Mouse (Mus musculus) neutrophil, adult 59 days (primary cell): ENCODE results near the gene Gm9040. TPM values are rescaled to one million over a fixed set of nuclear protein-coding genes. Genes with fewer than 3 reads are reported as not detected.

Experiments used
- total RNA-seq, 2 experiments: library from RNA; stranded (reverse); gene quantifications; 1 replicate in 1 of 2; 2 replicates in 1 of 2; pipeline ENCODE4 v1.2.4; 2023

Gene Gm9040
- not detected for total RNA-seq

DNA sequence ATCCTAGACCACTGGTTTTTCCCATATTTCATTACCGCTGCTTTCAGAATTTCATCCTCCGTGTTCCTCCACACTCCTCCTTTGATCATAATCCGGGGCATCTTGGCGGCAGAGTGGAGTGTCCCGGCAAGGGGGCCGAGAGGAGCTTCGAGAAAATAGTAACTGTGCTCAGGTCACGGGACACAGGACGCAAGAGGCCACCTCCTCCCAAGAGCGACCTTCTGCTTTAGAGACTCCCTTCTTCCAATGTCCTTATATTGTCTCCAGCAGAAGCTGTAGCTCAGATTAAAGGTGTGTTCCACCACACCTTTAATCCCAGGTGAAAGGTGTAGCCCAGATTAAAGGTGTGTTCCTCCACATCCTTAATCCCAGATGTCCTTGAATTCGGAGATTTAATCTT lies at the start of gene Gm9040:
Gm9040 (minus strand) TSS at position 101 of the 400 bp plus-strand sequence.

DNA sequence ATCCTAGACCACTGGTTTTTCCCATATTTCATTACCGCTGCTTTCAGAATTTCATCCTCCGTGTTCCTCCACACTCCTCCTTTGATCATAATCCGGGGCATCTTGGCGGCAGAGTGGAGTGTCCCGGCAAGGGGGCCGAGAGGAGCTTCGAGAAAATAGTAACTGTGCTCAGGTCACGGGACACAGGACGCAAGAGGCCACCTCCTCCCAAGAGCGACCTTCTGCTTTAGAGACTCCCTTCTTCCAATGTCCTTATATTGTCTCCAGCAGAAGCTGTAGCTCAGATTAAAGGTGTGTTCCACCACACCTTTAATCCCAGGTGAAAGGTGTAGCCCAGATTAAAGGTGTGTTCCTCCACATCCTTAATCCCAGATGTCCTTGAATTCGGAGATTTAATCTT lies 27.2 kb upstream of the Gm9040 start, which contains the start of gene Gm9049:
Gm9049 (minus strand) TSS at position 101 of the 400 bp plus-strand sequence.

DNA sequence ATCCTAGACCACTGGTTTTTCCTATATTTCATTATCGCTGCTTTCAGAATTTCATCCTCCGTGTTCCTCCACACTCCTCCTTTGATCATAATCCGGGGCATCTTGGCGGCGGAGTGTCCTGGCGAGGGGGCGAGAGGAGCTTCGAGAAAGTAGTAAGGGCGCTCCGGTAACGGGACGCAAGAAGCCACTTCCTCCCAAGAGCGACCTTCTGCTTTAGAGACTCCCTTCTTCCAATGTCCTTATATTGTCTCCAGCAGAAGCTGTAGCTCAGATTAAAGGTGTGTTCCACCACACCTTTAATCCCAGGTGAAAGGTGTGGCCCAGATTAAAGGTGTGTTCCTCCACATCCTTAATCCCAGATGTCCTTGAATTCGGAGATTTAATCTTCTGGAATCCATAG lies 21.8 kb upstream of the Gm9040 start, which contains the start of gene Gm9048:
Gm9048 (minus strand) TSS at position 101 of the 400 bp plus-strand sequence.

DNA sequence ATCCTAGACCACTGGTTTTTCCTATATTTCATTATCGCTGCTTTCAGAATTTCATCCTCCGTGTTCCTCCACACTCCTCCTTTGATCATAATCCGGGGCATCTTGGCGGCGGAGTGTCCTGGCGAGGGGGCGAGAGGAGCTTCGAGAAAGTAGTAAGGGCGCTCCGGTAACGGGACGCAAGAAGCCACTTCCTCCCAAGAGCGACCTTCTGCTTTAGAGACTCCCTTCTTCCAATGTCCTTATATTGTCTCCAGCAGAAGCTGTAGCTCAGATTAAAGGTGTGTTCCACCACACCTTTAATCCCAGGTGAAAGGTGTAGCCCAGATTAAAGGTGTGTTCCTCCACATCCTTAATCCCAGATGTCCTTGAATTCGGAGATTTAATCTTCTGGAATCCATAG lies 16.4 kb upstream of the Gm9040 start, which contains the start of gene Gm9046:
Gm9046 (minus strand) TSS at position 101 of the 400 bp plus-strand sequence.

DNA sequence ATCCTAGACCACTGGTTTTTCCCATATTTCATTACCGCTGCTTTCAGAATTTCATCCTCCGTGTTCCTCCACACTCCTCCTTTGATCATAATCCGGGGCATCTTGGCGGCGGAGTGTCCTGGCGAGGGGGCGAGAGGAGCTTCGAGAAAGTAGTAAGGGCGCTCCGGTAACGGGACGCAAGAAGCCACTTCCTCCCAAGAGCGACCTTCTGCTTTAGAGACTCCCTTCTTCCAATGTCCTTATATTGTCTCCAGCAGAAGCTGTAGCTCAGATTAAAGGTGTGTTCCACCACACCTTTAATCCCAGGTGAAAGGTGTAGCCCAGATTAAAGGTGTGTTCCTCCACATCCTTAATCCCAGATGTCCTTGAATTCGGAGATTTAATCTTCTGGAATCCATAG lies 11.0 kb upstream of the Gm9040 start, which contains the start of gene Gm9045:
Gm9045 (minus strand) TSS at position 101 of the 400 bp plus-strand sequence.

DNA sequence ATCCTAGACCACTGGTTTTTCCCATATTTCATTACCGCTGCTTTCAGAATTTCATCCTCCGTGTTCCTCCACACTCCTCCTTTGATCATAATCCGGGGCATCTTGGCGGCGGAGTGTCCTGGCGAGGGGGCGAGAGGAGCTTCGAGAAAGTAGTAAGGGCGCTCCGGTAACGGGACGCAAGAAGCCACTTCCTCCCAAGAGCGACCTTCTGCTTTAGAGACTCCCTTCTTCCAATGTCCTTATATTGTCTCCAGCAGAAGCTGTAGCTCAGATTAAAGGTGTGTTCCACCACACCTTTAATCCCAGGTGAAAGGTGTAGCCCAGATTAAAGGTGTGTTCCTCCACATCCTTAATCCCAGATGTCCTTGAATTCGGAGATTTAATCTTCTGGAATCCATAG lies 5.5 kb upstream of the Gm9040 start, which contains the start of gene Gm9044:
Gm9044 (minus strand) TSS at position 101 of the 400 bp plus-strand sequence.

DNA sequence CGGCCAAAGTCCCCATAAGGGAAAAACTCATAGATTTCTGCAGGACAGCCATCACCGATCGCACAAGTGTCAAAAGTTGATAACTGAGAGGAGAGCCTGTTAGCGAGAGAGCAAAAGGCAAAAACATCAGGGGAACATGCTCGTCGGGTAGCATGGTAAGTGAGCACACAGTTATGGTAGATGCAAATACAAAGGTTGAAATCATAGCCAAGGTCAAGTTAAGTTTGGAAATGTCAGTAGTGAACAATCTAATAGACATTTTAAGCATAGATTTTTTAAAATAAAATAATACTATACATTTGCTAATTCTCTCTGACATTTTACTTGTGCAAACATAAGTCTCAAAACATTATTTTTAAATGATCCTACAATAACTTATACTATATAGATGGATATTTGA lies 31.8 kb downstream of the Gm9040 start, which contains the start of gene Iltifb:
Iltifb (minus strand) TSS at position 101 of the 400 bp plus-strand sequence.

Other genes with a start within 250 kb of the Gm9040 start
- gene Mdm1, start 185.2 kb downstream of the Gm9040 start, total RNA-seq = 10 to 100 TPM; 10.8 to 14.1 TPM
- gene Il22, start 122.0 kb downstream of the Gm9040 start, total RNA-seq = not detected
- under 1 TPM; 0.51 to 0.53 TPM for gene Gm32717, start 86.2 kb downstream of the Gm9040 start, total RNA-seq
- gene Gm32802, start 68.3 kb downstream of the Gm9040 start, total RNA-seq = under 1 TPM; 0.51 to 0.53 TPM
- not detected for gene Iltifb, start 31.9 kb downstream of the Gm9040 start, total RNA-seq
- not detected for gene Gm9044, start 5.4 kb upstream of the Gm9040 start, total RNA-seq
- gene Gm9045, start 10.9 kb upstream of the Gm9040 start, total RNA-seq = not detected
- not detected for gene Gm9046, start 16.3 kb upstream of the Gm9040 start, total RNA-seq
- not detected for gene Gm9048, start 21.7 kb upstream of the Gm9040 start, total RNA-seq
- gene Gm9049, start 27.1 kb upstream of the Gm9040 start, total RNA-seq = not detected
- gene Ifng, start 114.1 kb upstream of the Gm9040 start, total RNA-seq = not detected